Mouse (Mus musculus) kidney, adult 2 months (tissue): ENCODE measurements at regions not wholly inside any gene's neighbourhood (a gene's known extent, or its start where the extent isn't known, plus 50 kb on each side); places are given as distances from the start of the nearest gene placed in this dataset.

Source experiments
- CTCF ChIP-seq: fragments of 200-500 bp; conservative IDR thresholded peaks from 2 replicates; pipeline ENCODE4 v1.5.1; 2011; ENCODE audit warnings: low read depth, mild to moderate bottlenecking, control low read depth, low read length, moderate library complexity, mixed read lengths; ENCODE audit not compliant: insufficient read depth, insufficient read length
- POLR2A ChIP-seq: fragments of 200-500 bp; IDR thresholded peaks from one replicate; pipeline ENCODE4 v1.6.1; 2011; ENCODE audit warnings: low read depth, low read length, control low read depth

- TF ChIP-seq CTCF (no peak), POLR2A (no peak)
These were observed 258.4 kb upstream of the Impg1 start for GRCm38 (mm10) chr9:80723638-80724037.
